Mouse (Mus musculus): ENCODE measurements around the gene Lrrc34. TPM values are rescaled to one million over a fixed set of nuclear protein-coding genes. Genes with fewer than 3 reads are reported as not detected.
A peak's percentile ranks its signal among the peaks of the same experiment; 100 is the strongest.

The Lrrc34 gene
- total RNA-seq (2021) = not detected
- long read RNA-seq, experiment 1 = 0 reads
- long read RNA-seq, experiment 2 = 0 reads

- peak; percentile 21 for DNase-seq
These were observed at the start of gene Lrrc34 for GRCm38 (mm10) chr3:30647440-30648090. Gene Lrrc34 (minus strand): TSS chr3:30647869.

GRCm38 (mm10) chr3:30696346-30696745, 48.7 kb upstream of the Lrrc34 start:
- DNase-seq = peak; percentile 60

- no peak for DNase-seq
These were observed 48.0 kb upstream of the Lrrc34 start for GRCm38 (mm10) chr3:30695661-30696060.

GRCm38 (mm10) chr3:30690976-30691375, 43.3 kb upstream of the Lrrc34 start:
- no peak for DNase-seq

- no peak for DNase-seq
These were observed 39.5 kb upstream of the Lrrc34 start for GRCm38 (mm10) chr3:30687216-30687615.

GRCm38 (mm10) chr3:30683190-30683589, 35.5 kb upstream of the Lrrc34 start:
- no peak for DNase-seq

- no peak for DNase-seq
These were observed 10.8 kb upstream of the Lrrc34 start for GRCm38 (mm10) chr3:30658486-30658885.

- no peak for DNase-seq
These were observed 8.3 kb upstream of the Lrrc34 start for GRCm38 (mm10) chr3:30655937-30656336.

GRCm38 (mm10) chr3:30650062-30650841, 2.6 kb upstream of the Lrrc34 start:
- peak; percentile 6 for DNase-seq

GRCm38 (mm10) chr3:30648466-30648865, 797 bp upstream of the Lrrc34 start:
- no peak for DNase-seq

- no peak for DNase-seq
These were observed 908 bp downstream of the Lrrc34 start for GRCm38 (mm10) chr3:30646761-30647160.

GRCm38 (mm10) chr3:30644207-30644606, 3.5 kb downstream of the Lrrc34 start, which contains the start of gene Lrriq4:
Gene Lrriq4 (plus strand): TSS chr3:30644507.
- DNase-seq = no peak

- DNase-seq = no peak
These were observed 12.0 kb downstream of the Lrrc34 start for GRCm38 (mm10) chr3:30635629-30636028.

GRCm38 (mm10) chr3:30633681-30634080, 14.0 kb downstream of the Lrrc34 start:
- DNase-seq = no peak

- DNase-seq = no peak
These were observed 27.5 kb downstream of the Lrrc34 start for GRCm38 (mm10) chr3:30620132-30620531.

- no peak for DNase-seq
These were observed 36.7 kb downstream of the Lrrc34 start for GRCm38 (mm10) chr3:30610930-30611329.

GRCm38 (mm10) chr3:30608999-30609398, 38.7 kb downstream of the Lrrc34 start:
- no peak for DNase-seq

- DNase-seq = no peak
These were observed 44.4 kb downstream of the Lrrc34 start for GRCm38 (mm10) chr3:30603256-30603655.

GRCm38 (mm10) chr3:30602740-30603098, 45.0 kb downstream of the Lrrc34 start:
- DNase-seq = peak; percentile 57

GRCm38 (mm10) chr3:30602065-30602739, 45.5 kb downstream of the Lrrc34 start, which contains the start of gene Mynn:
Gene Mynn (plus strand): TSS chr3:30602065.
- peak; percentile 95 for DNase-seq

GRCm38 (mm10) chr3:30601610-30602064, 46.0 kb downstream of the Lrrc34 start:
- no peak for DNase-seq

- DNase-seq = peak; percentile 71
These were observed 46.5 kb downstream of the Lrrc34 start for GRCm38 (mm10) chr3:30601175-30601574.

- DNase-seq = peak; percentile 17
These were observed 47.0 kb downstream of the Lrrc34 start for GRCm38 (mm10) chr3:30600717-30601116.
